Mouse (Mus musculus) limb, embryonic 15.5 days (tissue): ENCODE data around the gene Stxbp1. TPM values are rescaled to one million over a fixed set of nuclear protein-coding genes. Genes with fewer than 3 reads are reported as not detected.

Experiments
- ATAC-seq: fragments of 200-750 bp; cut with Nextera tagmentation; 2 replicates; pipeline ENCODE4 v1.8.0; 2017; ENCODE audit warnings: low read depth, moderate TSS enrichment; ENCODE audit not compliant: insufficient number of reproducible peaks, low FRiP score, low TSS enrichment
- H3K27ac ChIP-seq: fragments of 300-500 bp; sonication (generic); 2 replicates; pipeline ENCODE4 v1.5.1; 2015; ENCODE audit warnings: moderate library complexity, mild to moderate bottlenecking, inconsistent platforms
- H3K27me3 ChIP-seq: fragments of 300-500 bp; sonication (generic); 2 replicates; pipeline ENCODE4 v1.6.1; 2015; ENCODE audit warnings: inconsistent platforms
- H3K36me3 ChIP-seq: fragments of 300-500 bp; sonication (generic); 2 replicates; pipeline ENCODE4 v1.6.1; 2015; ENCODE audit warnings: inconsistent platforms
- H3K4me1 ChIP-seq: fragments of 300-500 bp; sonication (generic); 2 replicates; pipeline ENCODE4 v1.6.1; 2015; ENCODE audit warnings: inconsistent platforms
- H3K4me2 ChIP-seq: fragments of 300-500 bp; sonication (generic); 2 replicates; pipeline ENCODE4 v1.6.1; 2015; ENCODE audit warnings: mild to moderate bottlenecking, inconsistent platforms
- H3K4me3 ChIP-seq: fragments of 300-500 bp; sonication (generic); 2 replicates; pipeline ENCODE4 v1.5.1; 2015; ENCODE audit warnings: mild to moderate bottlenecking, inconsistent platforms
- H3K9ac ChIP-seq: fragments of 300-500 bp; sonication (generic); 2 replicates; pipeline ENCODE4 v1.6.1; 2015; ENCODE audit warnings: inconsistent platforms
- H3K9me3 ChIP-seq: fragments of 300-500 bp; sonication (generic); 2 replicates; pipeline ENCODE4 v1.6.1; 2016; ENCODE audit warnings: inconsistent platforms
- WGBS: fragments of 180-500 bp; shearing (Covaris S2); methylation state at CpG from one replicate; pipeline ENCODE4 v1.1.7; 2015; 5-methylcytosine and 5-hydroxymethylcytosine counted together
- polyA plus RNA-seq: library from polyadenylated mRNA; unstranded; fragments of >200 nt; fragmentation: Nextera tagmentation; extraction: Ambion mirVana; gene quantifications from 2 replicates; pipeline ENCODE4 v1.2.1, GENCODE M21; 2015

Stxbp1 gene
- polyA plus RNA-seq, 1 experiment from 2014 or later, result 17.9 TPM

DNA sequence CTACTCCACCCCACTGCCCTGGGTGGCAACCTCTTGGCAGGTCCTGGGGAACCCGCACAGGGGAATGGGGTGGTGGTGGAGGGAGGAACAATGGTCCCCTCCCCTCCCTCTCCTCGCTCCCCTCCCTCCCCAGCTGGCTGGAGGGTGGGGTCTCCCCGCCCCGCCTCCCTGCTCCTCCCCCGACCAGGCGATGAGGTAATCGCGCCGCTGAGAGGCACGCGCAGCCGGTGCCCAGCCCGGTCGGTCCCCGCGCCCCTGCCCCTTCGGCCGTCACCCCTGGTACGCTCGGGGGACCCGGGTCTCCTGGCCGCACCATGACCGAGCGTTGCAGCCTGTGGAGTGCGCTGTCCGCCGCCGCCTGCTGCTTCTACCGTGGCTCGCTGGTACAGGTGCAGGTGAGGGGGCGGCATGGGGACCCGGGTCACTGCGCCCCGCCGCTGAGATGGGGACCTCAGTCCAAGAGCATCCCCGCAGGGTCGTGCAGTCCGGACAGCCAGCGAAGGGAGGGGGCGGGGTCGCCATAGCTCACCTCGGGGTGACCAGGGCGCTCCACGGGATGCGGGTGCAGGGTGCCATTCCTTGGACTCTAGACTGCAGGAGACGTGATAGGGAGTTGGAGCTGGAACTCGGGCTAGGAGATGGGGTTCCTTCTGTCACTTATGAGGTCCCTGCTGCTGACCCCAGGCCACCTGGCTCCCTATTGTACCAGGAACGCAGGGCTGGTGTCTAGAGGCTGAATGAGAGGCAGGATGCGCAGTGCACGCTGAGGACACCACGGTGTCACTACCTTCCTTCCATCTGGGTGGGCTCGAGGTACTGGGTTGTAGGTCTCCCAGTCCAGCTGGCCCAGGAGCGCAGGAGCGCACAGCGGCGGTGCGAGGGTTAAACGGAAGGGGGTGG, 105.5 kb downstream of the Stxbp1 start:
- Histone ChIP-seq H3K27me3 (peaks cover 40% of the 10 kb centered on the region), H3K27ac (no peak overlapping the region), H3K36me3 (peaks cover 15% of the 10 kb centered on the region), H3K4me3 (peak overlapping the region; percentile 49), H3K4me2 (peak overlapping the region; percentile 95), H3K9me3 (no peaks in the 10 kb centered on the region), H3K4me1 (peaks cover 17% of the 10 kb centered on the region), H3K9ac (peak overlapping the region; percentile 33; the same call in 1 of the 2 replicates)
- no peak for ATAC-seq
- 7% methylated on average over 55 of the region's 58 CpGs for WGBS

DNA sequence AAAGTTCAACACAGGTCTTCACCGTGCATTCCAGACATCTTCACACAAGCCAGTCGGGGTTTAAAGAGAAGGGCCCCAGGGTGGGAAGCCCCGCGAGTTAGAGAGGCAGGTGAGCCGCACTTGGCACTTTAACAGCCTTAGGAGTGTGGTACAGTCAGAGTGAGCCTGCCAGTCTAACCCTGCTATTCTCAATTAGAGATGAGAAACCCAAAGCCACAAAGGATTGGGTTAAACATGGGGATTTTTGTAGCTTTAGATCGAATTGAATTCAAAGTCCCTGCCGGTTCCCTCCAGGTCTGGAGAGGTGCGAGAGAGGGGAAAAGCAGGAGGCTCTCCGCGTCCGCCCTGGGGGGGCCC, 106.2 kb downstream of the Stxbp1 start, which contains the start of gene 6330409D20Rik:
6330409D20Rik (minus strand) TSS at position 101 of the 357 bp plus-strand sequence.
- Histone ChIP-seq H3K4me2 (peak within 1 kb of the TSS; percentile 95), H3K9ac (peak within 1 kb of the TSS; percentile 33; the same call in 1 of the 2 replicates), H3K9me3 (no peaks in the 10 kb centered on the region), H3K27ac (no peak within 1 kb of the TSS), H3K27me3 (peaks cover 38% of the 10 kb centered on the region), H3K4me3 (peak within 1 kb of the TSS; percentile 49), H3K4me1 (peaks cover 17% of the 10 kb centered on the region), H3K36me3 (peaks cover 10% of the 10 kb centered on the region)
- WGBS, result 7% methylated on average over 11 of the region's 11 CpGs
- no peak for ATAC-seq

DNA sequence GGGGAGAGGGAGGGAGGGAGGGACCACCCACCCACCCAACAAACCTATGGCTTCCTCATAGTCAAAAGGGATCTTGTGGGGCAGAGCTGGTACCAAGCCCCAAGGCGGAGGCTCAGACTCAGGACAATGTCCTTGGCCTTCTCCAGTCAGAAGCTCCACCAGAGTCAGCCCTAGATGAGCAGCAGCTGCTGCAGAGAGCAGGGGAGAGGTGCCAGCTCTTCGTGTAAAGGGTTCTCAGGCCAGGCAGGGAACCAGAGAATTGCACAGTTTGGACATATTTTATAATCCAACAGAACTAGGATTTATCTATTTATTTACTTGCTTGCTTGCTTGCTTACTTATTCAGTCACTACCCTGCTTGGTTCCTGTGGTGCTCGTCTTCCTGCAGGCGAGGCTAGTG, 107.7 kb downstream of the Stxbp1 start:
- ATAC-seq, result no peak
- H3K27me3 ChIP-seq, result peaks cover 37% of the 10 kb centered on the region
- peaks cover 20% of the 10 kb centered on the region for H3K4me1 ChIP-seq
- H3K4me2 ChIP-seq, result no peak overlapping the region
- no peak overlapping the region for H3K9ac ChIP-seq
- H3K27ac ChIP-seq, result no peak overlapping the region
- 70% methylated on average over 4 of the region's 4 CpGs for WGBS
- H3K4me3 ChIP-seq, result no peak overlapping the region
- no peaks in the 10 kb centered on the region for H3K9me3 ChIP-seq
- H3K36me3 ChIP-seq, result no peaks in the 10 kb centered on the region

Other genes with a start within 250 kb of the Stxbp1 start
- gene St6galnac6, start 247.5 kb downstream of the Stxbp1 start, polyA plus RNA-seq, result 24.7 and 27.1 TPM in 2 replicates
- gene Ak1, start 225.5 kb downstream of the Stxbp1 start, polyA plus RNA-seq, result 46.9 and 132 TPM in 2 replicates
- gene Eng, start 200.7 kb downstream of the Stxbp1 start, polyA plus RNA-seq, result 64.6 and 71.5 TPM in 2 replicates
- 33.5 and 34.8 TPM in 2 replicates for gene Fpgs, start 143.1 kb downstream of the Stxbp1 start, polyA plus RNA-seq
- 84.4 and 101 TPM in 2 replicates for gene Cdk9, start 134.2 kb downstream of the Stxbp1 start, polyA plus RNA-seq
- 23.0 and 24.7 TPM in 2 replicates for gene Sh2d3c, start 126.2 kb downstream of the Stxbp1 start, polyA plus RNA-seq
- not detected in 2 replicates for gene 6330409D20Rik, start 106.2 kb downstream of the Stxbp1 start, polyA plus RNA-seq
- 68.5 and 71.7 TPM in 2 replicates for gene Tor2a, start 90.0 kb downstream of the Stxbp1 start, polyA plus RNA-seq
- 0.12 and 0.13 TPM in 2 replicates for gene Ttc16, start 71.6 kb downstream of the Stxbp1 start, polyA plus RNA-seq
- 6.6 and 7.2 TPM in 2 replicates for gene Ptrh1, start 71.5 kb downstream of the Stxbp1 start, polyA plus RNA-seq
- 0.37 and 1.0 TPM in 2 replicates for gene Cfap157, start 62.8 kb downstream of the Stxbp1 start, polyA plus RNA-seq
- gene Fam129b, start 28.9 kb upstream of the Stxbp1 start, polyA plus RNA-seq, result 138 and 152 TPM in 2 replicates
- gene Rpl12, start 114.3 kb upstream of the Stxbp1 start, polyA plus RNA-seq, result 154 and 176 TPM in 2 replicates
- gene Lrsam1, start 114.4 kb upstream of the Stxbp1 start, polyA plus RNA-seq, result 11.3 and 12.0 TPM in 2 replicates
- 22.1 and 22.4 TPM in 2 replicates for gene Slc2a8, start 134.8 kb upstream of the Stxbp1 start, polyA plus RNA-seq